Comparison of ENCODE assay signal across 18 mouse cellular contexts in the genomic region with DNA sequence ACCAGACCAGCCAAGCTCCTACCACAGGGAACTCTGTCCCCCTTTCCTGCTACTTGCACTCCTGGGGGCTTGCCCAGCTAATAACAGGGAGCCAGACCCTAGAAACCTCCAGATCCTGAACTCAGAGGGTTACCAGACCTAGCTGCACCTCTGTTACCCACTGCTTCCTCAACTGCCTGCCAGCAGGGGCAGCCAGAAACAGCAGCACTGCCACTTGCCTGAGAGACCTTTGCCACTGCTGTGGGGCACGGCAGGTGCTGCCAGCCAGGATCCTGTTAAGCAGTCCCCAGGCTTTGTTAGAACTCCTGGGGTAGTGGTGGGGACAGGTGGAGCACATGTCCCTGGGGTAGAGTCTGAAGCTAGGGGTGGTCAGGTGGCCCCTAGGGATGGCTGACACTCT. TPM values are rescaled to one million over a fixed set of nuclear protein-coding genes. Genes with fewer than 3 reads are reported as not detected.
A peak's percentile ranks its signal among the peaks of the same experiment; 100 is the strongest.
DNase-seq lines count a peak whose midpoint lies in the region; ATAC-seq lines count a peak whose summit lies in the region.
"Had no signal": no experiment of that assay in that cellular context is flagged by ENCODE, and none has a peak within 500 bp of the region (broad histone marks: within the 10 kb centered on the region; RNA-seq: fewer than 3 reads in every experiment).

No protein-coding gene starts in this region.

- H3K4me2 ChIP-seq in heart, embryonic 12.5 days, result peak overlapping the region; percentile 42; the same call in 1 of the 2 replicates
- H3K4me2 ChIP-seq in liver, embryonic 12.5 days, result no peak overlapping the region
- H3K4me2 ChIP-seq in liver, embryonic 11.5 days, result no peak overlapping the region
- H3K4me2 ChIP-seq in midbrain, embryonic 14.5 days (ENCODE audit: low read length), result no peak overlapping the region
- H3K4me2 ChIP-seq: embryonic facial prominence, embryonic 15.5 days; forebrain, embryonic 12.5 days; kidney, embryonic 15.5 days; liver, embryonic 13.5 days; neural tube, embryonic 15.5 days had no signal

- no peaks in the 10 kb centered on the region for H3K9me3 ChIP-seq in heart, embryonic 12.5 days (replicated peaks)
- no peaks in the 10 kb centered on the region for H3K9me3 ChIP-seq in liver, embryonic 12.5 days (replicated peaks)
- no peaks in the 10 kb centered on the region for H3K9me3 ChIP-seq in liver, embryonic 11.5 days (ENCODE audit: control insufficient read depth, low read length)
- no peaks in the 10 kb centered on the region for H3K9me3 ChIP-seq in midbrain, embryonic 14.5 days (ENCODE audit: control insufficient read depth, low read length)
- H3K9me3 ChIP-seq: embryonic facial prominence, embryonic 15.5 days; forebrain, embryonic 12.5 days; kidney, embryonic 15.5 days; liver, embryonic 13.5 days; neural tube, embryonic 15.5 days had no signal

- peak overlapping the region; percentile 45 for H3K27ac ChIP-seq in heart, embryonic 12.5 days (ENCODE audit: poor library complexity, severe bottlenecking)
- H3K27ac ChIP-seq in liver, embryonic 12.5 days, result no peak overlapping the region
- no peak overlapping the region for H3K27ac ChIP-seq in liver, embryonic 11.5 days (ENCODE audit: low read depth, low read length)
- no peak overlapping the region for H3K27ac ChIP-seq in midbrain, embryonic 14.5 days (replicated peaks; ENCODE audit: low read depth, low read length)
- H3K27ac ChIP-seq: embryonic facial prominence, embryonic 15.5 days; forebrain, embryonic 12.5 days; hindbrain, postnatal 0 days; kidney, embryonic 15.5 days; layer of hippocampus, adult 2 months; liver, embryonic 13.5 days; neural tube, embryonic 15.5 days had no signal

- H3K36me3 ChIP-seq in heart, embryonic 12.5 days, result no peaks in the 10 kb centered on the region
- H3K36me3 ChIP-seq in liver, embryonic 12.5 days, result no peaks in the 10 kb centered on the region
- no peaks in the 10 kb centered on the region for H3K36me3 ChIP-seq in liver, embryonic 11.5 days (ENCODE audit: control insufficient read depth, insufficient read depth, low read length)
- H3K36me3 ChIP-seq in midbrain, embryonic 14.5 days (ENCODE audit: control insufficient read depth, insufficient read depth, low read length), result no peaks in the 10 kb centered on the region
- H3K36me3 ChIP-seq: embryonic facial prominence, embryonic 15.5 days; forebrain, embryonic 12.5 days; kidney, embryonic 15.5 days; liver, embryonic 13.5 days; neural tube, embryonic 15.5 days had no signal

- H3K4me1 ChIP-seq in heart, embryonic 12.5 days (replicated peaks), result peaks cover 83% of the 10 kb centered on the region
- peaks cover 86% of the 10 kb centered on the region for H3K4me1 ChIP-seq in liver, embryonic 12.5 days
- H3K4me1 ChIP-seq in liver, embryonic 11.5 days (replicated peaks; ENCODE audit: control insufficient read depth, insufficient read depth, low read length), result peaks cover 40% of the 10 kb centered on the region
- peaks cover 24% of the 10 kb centered on the region for H3K4me1 ChIP-seq in midbrain, embryonic 14.5 days (ENCODE audit: control insufficient read depth, insufficient read depth, low read length)

- no peak overlapping the region for H3K9ac ChIP-seq in heart, embryonic 12.5 days
- 0 out of 2 replicates have a peak overlapping the region, but pooled peaks have one; percentile 17 for H3K9ac ChIP-seq in liver, embryonic 12.5 days
- no peak overlapping the region for H3K9ac ChIP-seq in liver, embryonic 11.5 days (ENCODE audit: low read depth, low read length)
- no peak overlapping the region for H3K9ac ChIP-seq in midbrain, embryonic 14.5 days (replicated peaks; ENCODE audit: low read length)
- H3K9ac ChIP-seq: embryonic facial prominence, embryonic 15.5 days; forebrain, embryonic 12.5 days; kidney, embryonic 15.5 days; liver, embryonic 13.5 days; neural tube, embryonic 15.5 days had no signal

- ATAC-seq in heart, embryonic 12.5 days (ENCODE audit: insufficient number of reproducible peaks, low FRiP score), result no peak
- no peak for ATAC-seq in liver, embryonic 12.5 days
- no peak for ATAC-seq in liver, embryonic 11.5 days (replicated peaks; ENCODE audit: low FRiP score)
- no peak for ATAC-seq in midbrain, embryonic 14.5 days (ENCODE audit: low FRiP score, low TSS enrichment)
- ATAC-seq: activated CD4-positive, CD25-positive, alpha-beta regulatory T cell, adult 4 months; hindbrain, postnatal 0 days had no signal

- DNase-seq in cerebellum, adult 11 months, result peak; percentile 18
- DNase-seq in cerebellum, postnatal 4 days (ENCODE audit: low spot score in 2 of 2), result no peak
- no peak for DNase-seq in heart, adult 9 months (ENCODE audit: low spot score in 2 of 2)
- no peak for DNase-seq in liver, embryonic 11.5 days (ENCODE audit: low spot score)
- no peak for DNase-seq in midbrain, embryonic 14.5 days
- no peak for DNase-seq in urinary bladder, postnatal 10 days (ENCODE audit: low spot score)
- DNase-seq: adrenal gland, postnatal 25 days; liver, embryonic 13.5 days; retina, postnatal 1 day had no signal

- 68% methylated on average over 1 of the region's 1 CpGs for WGBS in heart, embryonic 12.5 days
- WGBS in liver, embryonic 12.5 days (ENCODE audit: insufficient replicate concordance), result 65% methylated on average over 1 of the region's 1 CpGs
- WGBS in liver, embryonic 11.5 days, result 86% methylated on average over 1 of the region's 1 CpGs
- WGBS in midbrain, embryonic 14.5 days, result 84% methylated on average over 1 of the region's 1 CpGs

- no peak overlapping the region for H3K4me3 ChIP-seq in heart, embryonic 12.5 days
- H3K4me3 ChIP-seq in liver, embryonic 12.5 days, result no peak overlapping the region
- no peak overlapping the region for H3K4me3 ChIP-seq in liver, embryonic 11.5 days (ENCODE audit: low read depth, low read length)
- H3K4me3 ChIP-seq in midbrain, embryonic 14.5 days (replicated peaks; ENCODE audit: low read depth, low read length), result no peak overlapping the region
- H3K4me3 ChIP-seq: embryonic facial prominence, embryonic 15.5 days; forebrain, embryonic 12.5 days; kidney, embryonic 15.5 days; layer of hippocampus, adult 2 months; liver, embryonic 13.5 days; neural tube, embryonic 15.5 days had no signal

- H3K27me3 ChIP-seq in heart, embryonic 12.5 days (replicated peaks), result no peaks in the 10 kb centered on the region
- 0 out of 2 replicates have a peak, but pooled peaks cover 7% of the 10 kb centered on the region for H3K27me3 ChIP-seq in liver, embryonic 12.5 days (replicated peaks)
- H3K27me3 ChIP-seq in liver, embryonic 11.5 days (replicated peaks; ENCODE audit: control insufficient read depth, insufficient read depth, low read length), result no peaks in the 10 kb centered on the region
- H3K27me3 ChIP-seq in midbrain, embryonic 14.5 days (ENCODE audit: control insufficient read depth, insufficient read depth, low read length), result no peaks in the 10 kb centered on the region
- H3K27me3 ChIP-seq: embryonic facial prominence, embryonic 15.5 days; forebrain, embryonic 12.5 days; kidney, embryonic 15.5 days; liver, embryonic 13.5 days; neural tube, embryonic 15.5 days had no signal

RNA-seq across cellular contexts. Expression of a gene that starts 30.1 kb away (rescaled TPM):
- 71.8 and 79.2 TPM in 2 replicates for polyA plus RNA-seq in heart, embryonic 12.5 days (2016; fragmentation: Nextera tagmentation; extraction: Ambion mirVana)
- 42.7 and 45.7 TPM in 2 replicates for polyA plus RNA-seq in liver, embryonic 12.5 days (2016; fragmentation: Nextera tagmentation; extraction: Ambion mirVana)
- polyA plus RNA-seq in liver, embryonic 11.5 days (2014; fragmentation: Nextera tagmentation; extraction: Ambion mirVana), result 64.9 and 66.2 TPM in 2 replicates
- 59.8 and 62.3 TPM in 2 replicates for polyA plus RNA-seq in midbrain, embryonic 14.5 days (2014; fragmentation: Nextera tagmentation; extraction: Ambion mirVana)
